Mouse (Mus musculus): ENCODE measurements around the gene Gm49380. TPM values are rescaled to one million over a fixed set of nuclear protein-coding genes. Genes with fewer than 3 reads are reported as not detected.
A peak's percentile ranks its signal among the peaks of the same experiment; 100 is the strongest.

Gm49380 gene
- polyA plus RNA-seq, 1 experiment = 0.67 TPM

DNA sequence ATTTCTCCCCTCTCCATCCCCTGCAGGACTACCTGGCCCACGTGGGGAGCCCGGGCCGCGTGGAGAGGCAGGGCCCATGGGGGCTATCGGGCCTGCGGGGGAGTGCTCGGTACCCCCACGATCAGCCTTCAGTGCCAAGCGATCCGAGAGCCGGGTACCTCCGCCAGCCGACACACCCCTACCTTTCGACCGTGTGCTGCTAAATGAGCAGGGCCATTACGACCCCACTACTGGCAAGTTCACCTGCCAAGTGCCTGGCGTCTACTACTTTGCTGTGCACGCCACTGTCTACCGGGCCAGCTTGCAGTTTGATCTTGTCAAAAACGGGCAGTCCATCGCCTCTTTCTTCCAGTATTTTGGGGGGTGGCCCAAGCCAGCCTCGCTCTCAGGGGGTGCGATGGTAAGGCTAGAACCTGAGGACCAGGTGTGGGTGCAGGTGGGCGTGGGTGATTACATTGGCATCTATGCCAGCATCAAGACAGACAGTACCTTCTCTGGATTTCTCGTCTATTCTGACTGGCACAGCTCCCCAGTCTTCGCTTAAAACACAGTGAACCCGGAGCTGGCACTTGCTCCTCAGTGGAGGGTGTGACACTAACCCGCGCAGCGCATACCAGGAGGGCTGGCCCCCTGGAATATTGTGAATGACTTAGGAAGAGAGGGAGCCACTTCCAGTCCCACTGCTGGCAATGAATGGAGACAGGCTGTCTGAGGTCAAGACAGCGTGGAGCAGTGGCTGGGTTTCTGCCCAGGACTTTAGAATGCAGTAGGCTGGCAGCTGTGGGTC is 4.8 kb downstream of the Gm49380 start:
- Histone ChIP-seq H3K27me3 (ENCODE audit: control insufficient read depth, insufficient read depth, low read length, poor library complexity, severe bottlenecking) (no peaks in the 10 kb centered on the region), H3K9ac (ENCODE audit: low read depth, poor library complexity, severe bottlenecking) (peak overlapping the region; percentile 38; the same call in 1 of the 2 replicates), H3K4me1 (ENCODE audit: control insufficient read depth, insufficient read depth, low read length) (no peaks in the 10 kb centered on the region), H3K9me3 (replicated peaks; ENCODE audit: control insufficient read depth, insufficient read depth, low read length, poor library complexity, severe bottlenecking) (no peaks in the 10 kb centered on the region), H3K27ac (ENCODE audit: insufficient read depth, low read length) (no peak overlapping the region), H3K36me3 (ENCODE audit: control insufficient read depth, insufficient read depth, low read length, poor library complexity, severe bottlenecking) (0 out of 2 replicates have a peak, but pooled peaks cover 3% of the 10 kb centered on the region), H3K4me3 (ENCODE audit: low read depth, low read length) (peak overlapping the region; percentile 8)
- TF ChIP-seq CTCF (IDR thresholded peaks at IDR 0.05; ENCODE audit: low read depth, low read length) (no peak), POLR2A (IDR thresholded peaks at IDR 0.05; ENCODE audit: insufficient read depth, low read length) (no peak), EP300 (IDR thresholded peaks at IDR 0.05; ENCODE audit: insufficient read depth, low read depth, low read length) (no peak)

- H3K36me3 ChIP-seq (ENCODE audit: control insufficient read depth, insufficient read depth, low read length, poor library complexity, severe bottlenecking) = 0 out of 2 replicates have a peak, but pooled peaks cover 3% of the 10 kb centered on the region
- TF ChIP-seq CTCF (IDR thresholded peaks at IDR 0.05; ENCODE audit: low read depth, low read length) (peak; percentile 69), POLR2A (IDR thresholded peaks at IDR 0.05; ENCODE audit: insufficient read depth, low read length) (no peak)
- H3K4me1 ChIP-seq (ENCODE audit: control insufficient read depth, insufficient read depth, low read length) = no peaks in the 10 kb centered on the region
- H3K27me3 ChIP-seq (ENCODE audit: control insufficient read depth, insufficient read depth, low read length, poor library complexity, severe bottlenecking) = no peaks in the 10 kb centered on the region
- H3K9me3 ChIP-seq (replicated peaks; ENCODE audit: control insufficient read depth, insufficient read depth, low read length, poor library complexity, severe bottlenecking) = no peaks in the 10 kb centered on the region
- peak overlapping the region; percentile 34; the same call in 1 of the 2 replicates for H3K4me3 ChIP-seq (ENCODE audit: low read depth, low read length)
- peak overlapping the region; percentile 38; the same call in 1 of the 2 replicates for H3K9ac ChIP-seq (ENCODE audit: low read depth, poor library complexity, severe bottlenecking)
- H3K27ac ChIP-seq (ENCODE audit: insufficient read depth, low read length) = no peak overlapping the region
Observed at GRCm38 (mm10) chr9:44107557-44108179, 5.6 kb downstream of the Gm49380 start.

DNA sequence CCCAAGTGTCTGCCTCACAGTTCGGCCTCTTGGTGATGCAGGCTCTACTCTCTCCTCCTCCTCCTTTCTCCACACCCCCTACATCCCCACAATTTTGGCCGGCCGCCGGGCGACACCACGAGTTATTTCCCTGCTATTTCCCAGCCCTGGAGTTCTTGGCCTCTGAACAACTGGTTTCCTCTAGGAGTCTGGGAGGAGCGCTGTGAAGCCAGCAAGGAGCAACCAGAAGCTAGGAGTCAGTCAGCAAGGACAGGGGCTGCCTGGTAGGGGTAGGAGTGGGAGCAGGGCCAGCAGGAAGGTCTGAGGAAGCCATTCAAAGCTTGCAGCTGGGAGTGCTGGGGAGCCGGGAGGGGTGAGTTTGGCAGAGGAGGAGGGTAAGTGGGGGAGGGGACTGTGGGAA is 6.2 kb downstream of the Gm49380 start, which contains the start of gene C1qtnf5:
Gene C1qtnf5 (plus strand): TSS at position 136 of the 400 bp plus-strand sequence.
- H3K36me3 ChIP-seq (ENCODE audit: control insufficient read depth, insufficient read depth, low read length, poor library complexity, severe bottlenecking) = 0 out of 2 replicates have a peak, but pooled peaks cover 3% of the 10 kb centered on the region
- peak within 1 kb of the TSS; percentile 34; the same call in 1 of the 2 replicates for H3K4me3 ChIP-seq (ENCODE audit: low read depth, low read length)
- H3K27me3 ChIP-seq (ENCODE audit: control insufficient read depth, insufficient read depth, low read length, poor library complexity, severe bottlenecking) = no peaks in the 10 kb centered on the region
- H3K4me1 ChIP-seq (ENCODE audit: control insufficient read depth, insufficient read depth, low read length) = no peaks in the 10 kb centered on the region
- peak within 1 kb of the TSS; percentile 38; the same call in 1 of the 2 replicates for H3K9ac ChIP-seq (ENCODE audit: low read depth, poor library complexity, severe bottlenecking)
- TF ChIP-seq POLR2A (IDR thresholded peaks at IDR 0.05; ENCODE audit: insufficient read depth, low read length) (no peak), CTCF (IDR thresholded peaks at IDR 0.05; ENCODE audit: low read depth, low read length) (no peak), EP300 (IDR thresholded peaks at IDR 0.05; ENCODE audit: insufficient read depth, low read depth, low read length) (no peak)
- H3K9me3 ChIP-seq (replicated peaks; ENCODE audit: control insufficient read depth, insufficient read depth, low read length, poor library complexity, severe bottlenecking) = no peaks in the 10 kb centered on the region
- no peak within 1 kb of the TSS for H3K27ac ChIP-seq (ENCODE audit: insufficient read depth, low read length)

GRCm38 (mm10) chr9:44106596-44106995 is 6.7 kb downstream of the Gm49380 start:
- Histone ChIP-seq H3K4me3 (ENCODE audit: low read depth, low read length) (no peak overlapping the region), H3K9me3 (replicated peaks; ENCODE audit: control insufficient read depth, insufficient read depth, low read length, poor library complexity, severe bottlenecking) (no peaks in the 10 kb centered on the region), H3K9ac (ENCODE audit: low read depth, poor library complexity, severe bottlenecking) (no peak overlapping the region), H3K4me1 (ENCODE audit: control insufficient read depth, insufficient read depth, low read length) (no peaks in the 10 kb centered on the region), H3K36me3 (ENCODE audit: control insufficient read depth, insufficient read depth, low read length, poor library complexity, severe bottlenecking) (0 out of 2 replicates have a peak, but pooled peaks cover 3% of the 10 kb centered on the region), H3K27me3 (ENCODE audit: control insufficient read depth, insufficient read depth, low read length, poor library complexity, severe bottlenecking) (no peaks in the 10 kb centered on the region), H3K27ac (ENCODE audit: insufficient read depth, low read length) (no peak overlapping the region)
- no peak for TF ChIP-seq EP300 (IDR thresholded peaks at IDR 0.05; ENCODE audit: insufficient read depth, low read depth, low read length)
- no peak for TF ChIP-seq POLR2A (IDR thresholded peaks at IDR 0.05; ENCODE audit: insufficient read depth, low read length)
- TF ChIP-seq CTCF (IDR thresholded peaks at IDR 0.05; ENCODE audit: low read depth, low read length) = no peak

DNA sequence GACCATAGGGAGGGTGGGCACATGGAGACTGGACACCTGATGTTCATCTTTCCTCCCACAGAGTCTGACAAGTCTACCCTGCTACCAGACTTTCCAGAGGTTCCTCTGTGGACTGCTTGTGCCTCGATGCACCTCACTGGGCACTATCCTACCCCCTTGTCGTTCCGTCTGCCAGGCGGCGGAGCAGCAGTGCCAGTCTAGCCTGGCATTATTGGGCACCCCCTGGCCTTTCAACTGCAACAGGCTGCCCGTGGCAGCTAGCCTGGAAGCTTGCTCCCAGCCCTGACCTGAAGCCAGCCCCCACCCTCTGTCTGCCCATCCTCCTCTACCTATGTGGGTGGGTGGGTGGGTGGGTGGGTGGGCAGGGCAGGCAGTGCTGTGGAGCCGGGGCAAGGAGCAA is 7.1 kb downstream of the Gm49380 start:
- TF ChIP-seq CTCF (IDR thresholded peaks at IDR 0.05; ENCODE audit: low read depth, low read length) = no peak
- no peak for TF ChIP-seq EP300 (IDR thresholded peaks at IDR 0.05; ENCODE audit: insufficient read depth, low read depth, low read length)
- no peak for TF ChIP-seq POLR2A (IDR thresholded peaks at IDR 0.05; ENCODE audit: insufficient read depth, low read length)
- no peaks in the 10 kb centered on the region for H3K27me3 ChIP-seq (ENCODE audit: control insufficient read depth, insufficient read depth, low read length, poor library complexity, severe bottlenecking)
- 0 out of 2 replicates have a peak, but pooled peaks cover 3% of the 10 kb centered on the region for H3K36me3 ChIP-seq (ENCODE audit: control insufficient read depth, insufficient read depth, low read length, poor library complexity, severe bottlenecking)
- no peaks in the 10 kb centered on the region for H3K4me1 ChIP-seq (ENCODE audit: control insufficient read depth, insufficient read depth, low read length)
- no peak overlapping the region for H3K9ac ChIP-seq (ENCODE audit: low read depth, poor library complexity, severe bottlenecking)
- no peak overlapping the region for H3K4me3 ChIP-seq (ENCODE audit: low read depth, low read length)
- no peaks in the 10 kb centered on the region for H3K9me3 ChIP-seq (replicated peaks; ENCODE audit: control insufficient read depth, insufficient read depth, low read length, poor library complexity, severe bottlenecking)
- H3K27ac ChIP-seq (ENCODE audit: insufficient read depth, low read length) = no peak overlapping the region
